Mouse (Mus musculus): ENCODE data around the gene Slc15a1.

DNA sequence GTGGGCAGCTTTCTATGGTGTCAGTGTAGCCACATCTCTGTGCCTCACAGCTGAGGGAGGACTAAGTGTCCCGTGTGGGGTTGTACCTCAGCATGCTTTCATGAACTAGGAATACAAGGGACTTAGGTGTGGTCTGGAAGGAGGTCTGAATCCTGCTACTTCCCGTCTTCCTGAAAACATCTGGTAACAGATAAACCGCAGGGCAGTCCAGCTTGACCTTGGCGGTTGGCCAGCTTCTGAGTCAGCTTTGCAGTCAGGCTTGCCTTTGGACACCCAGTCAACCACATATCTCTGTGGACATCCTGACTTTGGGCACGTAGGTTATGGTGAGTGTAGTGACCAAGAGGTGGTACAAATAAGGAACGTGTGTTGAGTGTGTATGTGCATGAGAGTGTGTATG lies 68.0 kb downstream of the Slc15a1 start:
- TF ChIP-seq CTCF (IDR thresholded peaks at IDR 0.05; ENCODE audit: insufficient read depth, low read length): no peak
- no peak for TF ChIP-seq POLR2A (IDR thresholded peaks at IDR 0.05; ENCODE audit: borderline replicate concordance, extremely low read depth, low read depth, low read length)
